Mouse (Mus musculus): ENCODE measurements around the gene Slc39a11. TPM values are rescaled to one million over a fixed set of nuclear protein-coding genes. Genes with fewer than 3 reads are reported as not detected.

Gene Slc39a11
- polyA plus RNA-seq, 1 experiment from 2014 or later: 21.8 TPM

DNA sequence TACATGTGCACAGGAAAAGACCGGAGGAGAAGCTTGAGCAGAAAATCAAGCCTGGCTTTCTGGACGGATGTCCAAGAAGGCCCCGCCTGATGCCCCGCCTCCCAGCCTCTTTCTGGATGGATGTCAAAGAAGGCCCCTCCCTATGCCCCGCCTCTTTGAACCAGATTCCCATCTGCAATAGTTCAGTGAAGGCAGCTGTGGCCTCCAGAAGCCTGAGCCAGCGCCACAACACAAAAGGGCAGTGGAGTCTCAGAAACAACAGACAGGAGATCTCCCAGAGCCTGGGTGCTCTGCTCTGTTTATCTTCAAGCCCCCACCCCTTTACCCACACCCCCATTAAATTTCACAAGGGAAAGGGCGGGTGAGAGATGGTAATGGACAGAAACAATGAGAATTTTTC, 218.7 kb downstream of the Slc39a11 start:
- TF ChIP-seq CTCF (IDR thresholded peaks at IDR 0.05; ENCODE audit: low read depth): no peak
- Histone ChIP-seq H3K9me3 (ENCODE audit: low read depth, low read length) (no peaks in the 10 kb centered on the region; the same call in 1 of the 2 replicates), H3K9ac (no peak overlapping the region), H3K4me1 (ENCODE audit: insufficient read depth) (peaks cover 2% of the 10 kb centered on the region; the same call in 1 of the 2 replicates), H3K27me3 (ENCODE audit: insufficient read depth, low read length) (no peaks in the 10 kb centered on the region), H3K4me2 (no peak overlapping the region), H3K36me3 (ENCODE audit: insufficient read depth) (no peaks in the 10 kb centered on the region), H3K27ac (ENCODE audit: low read depth) (peak overlapping the region; percentile 54; the same call in 1 of the 2 replicates), H3K4me3 (ENCODE audit: low read depth, low read length) (no peak overlapping the region)
- ATAC-seq (ENCODE audit: insufficient read depth): peak; percentile 43; the same call in 1 of the 2 replicates
- peak; percentile 77 for DNase-seq
- WGBS: 59% methylated on average over 7 of the region's 7 CpGs

DNA sequence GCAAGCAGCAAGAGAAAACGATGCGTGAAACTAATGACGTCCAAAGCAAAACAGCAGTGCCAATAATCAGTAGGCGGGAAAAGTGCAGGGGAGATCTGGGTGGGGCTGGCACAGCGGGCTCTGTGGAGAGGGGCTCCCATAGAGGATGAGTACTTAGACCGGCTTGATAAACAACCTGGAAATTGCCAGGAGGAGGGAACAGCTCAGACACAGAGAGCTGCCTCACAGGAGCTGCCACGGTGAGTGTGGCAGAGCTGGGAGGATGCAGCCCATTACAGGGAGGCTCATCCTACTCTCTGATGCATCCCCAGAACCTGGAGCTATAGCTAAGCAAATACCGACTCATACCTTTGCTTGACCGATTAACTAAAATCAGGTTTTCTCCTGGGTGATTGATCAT, 224.0 kb downstream of the Slc39a11 start:
- H3K4me2 ChIP-seq: no peak overlapping the region
- ATAC-seq (ENCODE audit: insufficient read depth): no peak
- 53% methylated on average over 9 of the region's 9 CpGs for WGBS

DNA sequence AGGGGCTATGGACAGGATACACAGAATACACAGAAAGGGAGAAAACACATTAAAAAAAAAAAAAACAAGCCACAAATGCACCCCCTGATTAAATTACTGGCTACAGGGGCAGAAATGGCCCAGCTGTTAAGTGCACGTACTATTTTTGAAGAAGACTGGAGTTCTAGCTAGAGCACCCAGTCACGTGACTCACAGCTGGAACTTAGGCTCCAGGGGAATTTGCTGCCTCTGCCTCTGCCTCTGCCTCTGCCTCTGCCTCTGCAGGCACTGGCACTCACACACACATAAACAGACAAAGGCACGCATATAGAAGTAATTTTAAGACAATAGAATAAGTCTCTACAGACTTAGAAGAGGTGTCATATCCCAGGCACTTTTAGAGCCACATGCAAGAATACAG, 224.4 kb downstream of the Slc39a11 start:
- Histone ChIP-seq H3K9me3 (ENCODE audit: low read depth, low read length) (no peaks in the 10 kb centered on the region), H3K4me2 (no peak overlapping the region), H3K27me3 (ENCODE audit: insufficient read depth, low read length) (no peaks in the 10 kb centered on the region), H3K4me1 (ENCODE audit: insufficient read depth) (no peaks in the 10 kb centered on the region), H3K9ac (no peak overlapping the region), H3K4me3 (ENCODE audit: low read depth, low read length) (no peak overlapping the region), H3K27ac (ENCODE audit: low read depth) (no peak overlapping the region), H3K36me3 (ENCODE audit: insufficient read depth) (no peaks in the 10 kb centered on the region)
- TF ChIP-seq CTCF (IDR thresholded peaks at IDR 0.05; ENCODE audit: low read depth): no peak
- ATAC-seq (ENCODE audit: insufficient read depth) (no peak), DNase-seq (no peak)
- 58% methylated on average over 3 of the region's 3 CpGs for WGBS

More for the DNA sequence above, 224.0 kb downstream of the Slc39a11 start:
- no peak for DNase-seq
- Histone ChIP-seq H3K4me1 (ENCODE audit: insufficient read depth) (no peaks in the 10 kb centered on the region), H3K9ac (no peak overlapping the region), H3K4me3 (ENCODE audit: low read depth, low read length) (no peak overlapping the region), H3K27ac (ENCODE audit: low read depth) (no peak overlapping the region), H3K27me3 (ENCODE audit: insufficient read depth, low read length) (no peaks in the 10 kb centered on the region), H3K36me3 (ENCODE audit: insufficient read depth) (no peaks in the 10 kb centered on the region), H3K9me3 (ENCODE audit: low read depth, low read length) (no peaks in the 10 kb centered on the region)
- TF ChIP-seq CTCF (IDR thresholded peaks at IDR 0.05; ENCODE audit: low read depth): no peak

DNA sequence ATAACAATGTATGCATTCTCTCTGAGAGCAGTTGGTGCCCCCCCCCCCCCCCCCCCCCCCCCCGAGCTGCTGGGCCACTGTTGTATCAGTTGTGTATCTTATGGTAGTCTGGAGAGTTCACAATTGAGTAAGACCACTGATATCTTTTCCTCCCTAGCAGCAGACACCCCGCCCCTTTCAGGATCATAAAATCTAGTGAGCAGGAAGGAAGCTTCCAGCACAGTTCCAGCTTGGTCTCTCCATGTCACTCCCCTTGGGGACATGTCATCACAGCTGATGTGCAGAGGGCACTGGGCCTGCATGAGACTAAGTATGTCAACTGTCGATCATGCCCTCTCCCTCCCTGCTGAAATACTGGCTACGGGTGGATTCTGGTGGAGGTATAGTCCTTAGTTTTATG, 225.1 kb downstream of the Slc39a11 start:
- no peak for TF ChIP-seq CTCF (IDR thresholded peaks at IDR 0.05; ENCODE audit: low read depth)
- Histone ChIP-seq H3K27me3 (ENCODE audit: insufficient read depth, low read length) (no peaks in the 10 kb centered on the region), H3K9ac (no peak overlapping the region), H3K36me3 (ENCODE audit: insufficient read depth) (no peaks in the 10 kb centered on the region), H3K4me3 (ENCODE audit: low read depth, low read length) (no peak overlapping the region), H3K27ac (ENCODE audit: low read depth) (no peak overlapping the region), H3K9me3 (ENCODE audit: low read depth, low read length) (no peaks in the 10 kb centered on the region), H3K4me2 (no peak overlapping the region), H3K4me1 (ENCODE audit: insufficient read depth) (no peaks in the 10 kb centered on the region)
- 78% methylated on average over 3 of the region's 4 CpGs for WGBS
- ATAC-seq (ENCODE audit: insufficient read depth): no peak
- no peak for DNase-seq

DNA sequence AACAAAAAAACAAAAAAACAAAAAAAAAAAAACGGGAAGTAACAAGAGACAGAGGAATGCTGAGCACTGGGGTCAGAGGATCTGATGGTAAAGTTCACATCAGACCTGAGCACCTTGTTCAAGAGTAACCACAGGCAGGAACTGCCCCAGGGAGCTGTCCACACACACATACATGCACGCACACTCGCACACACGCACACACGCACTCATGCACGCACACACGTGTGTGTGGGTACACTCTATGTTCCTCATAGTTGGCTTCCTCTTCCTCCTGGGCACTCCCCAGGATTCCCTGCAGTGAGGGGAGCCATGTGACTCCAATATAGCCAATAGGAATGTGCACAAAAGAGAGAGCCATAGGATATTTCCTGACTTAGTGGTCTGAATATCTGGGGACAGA, 227.3 kb downstream of the Slc39a11 start:
- no peak for DNase-seq
- Histone ChIP-seq H3K9ac (no peak overlapping the region), H3K4me3 (ENCODE audit: low read depth, low read length) (no peak overlapping the region), H3K27me3 (ENCODE audit: insufficient read depth, low read length) (no peaks in the 10 kb centered on the region), H3K27ac (ENCODE audit: low read depth) (no peak overlapping the region), H3K36me3 (ENCODE audit: insufficient read depth) (no peaks in the 10 kb centered on the region), H3K9me3 (ENCODE audit: low read depth, low read length) (no peaks in the 10 kb centered on the region), H3K4me2 (no peak overlapping the region), H3K4me1 (ENCODE audit: insufficient read depth) (no peaks in the 10 kb centered on the region)
- no peak for TF ChIP-seq CTCF (IDR thresholded peaks at IDR 0.05; ENCODE audit: low read depth)
- WGBS: 95% methylated on average over 7 of the region's 7 CpGs
- ATAC-seq (ENCODE audit: insufficient read depth): no peak

DNA sequence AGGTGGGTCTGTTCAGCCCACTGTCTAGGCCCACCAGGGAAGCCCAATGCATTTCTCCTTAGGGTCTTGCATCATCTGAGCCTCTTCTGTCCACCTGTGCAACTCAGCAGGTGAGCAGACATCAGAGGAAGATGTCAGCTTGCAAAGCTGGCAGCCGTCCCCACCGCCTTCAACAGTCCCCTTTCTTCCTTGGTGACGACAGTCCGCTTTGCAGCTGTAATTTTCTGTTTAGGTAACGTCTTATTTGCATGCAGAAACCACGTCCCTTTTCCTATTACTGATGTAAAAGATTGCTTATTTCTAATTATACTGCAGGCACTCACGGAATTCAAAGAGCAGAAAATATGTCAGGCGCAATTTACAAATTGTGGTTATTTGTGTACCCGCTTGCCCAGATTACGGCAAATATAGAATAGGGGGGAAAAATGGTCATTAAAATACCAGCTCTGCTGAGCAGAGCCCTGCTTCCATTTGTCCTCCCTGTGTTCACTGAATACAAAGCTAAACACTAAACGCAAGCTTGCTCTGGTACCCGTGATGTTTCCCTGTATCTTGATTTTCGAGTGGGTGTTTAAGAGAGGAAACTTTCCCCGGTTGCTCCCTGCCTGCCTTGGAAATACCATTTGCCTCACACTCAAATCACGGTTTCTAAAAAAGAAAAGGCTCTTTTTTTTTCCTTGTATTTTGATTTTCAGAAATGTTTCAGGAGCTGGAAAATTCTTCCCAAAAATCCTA, 230.8 kb downstream of the Slc39a11 start:
- no peak overlapping the region for H3K4me2 ChIP-seq
- no peaks in the 10 kb centered on the region for H3K36me3 ChIP-seq (ENCODE audit: insufficient read depth)
- H3K9me3 ChIP-seq (ENCODE audit: low read depth, low read length): no peaks in the 10 kb centered on the region
- DNase-seq (no peak), ATAC-seq (ENCODE audit: insufficient read depth) (no peak)
- no peak overlapping the region for H3K27ac ChIP-seq (ENCODE audit: low read depth)
- no peaks in the 10 kb centered on the region for H3K27me3 ChIP-seq (ENCODE audit: insufficient read depth, low read length)
- H3K9ac ChIP-seq: no peak overlapping the region
- no peak overlapping the region for H3K4me3 ChIP-seq (ENCODE audit: low read depth, low read length)
- H3K4me1 ChIP-seq (ENCODE audit: insufficient read depth): no peaks in the 10 kb centered on the region
- no peak for TF ChIP-seq CTCF (IDR thresholded peaks at IDR 0.05; ENCODE audit: low read depth)
- 70% methylated on average over 15 of the region's 15 CpGs for WGBS

DNA sequence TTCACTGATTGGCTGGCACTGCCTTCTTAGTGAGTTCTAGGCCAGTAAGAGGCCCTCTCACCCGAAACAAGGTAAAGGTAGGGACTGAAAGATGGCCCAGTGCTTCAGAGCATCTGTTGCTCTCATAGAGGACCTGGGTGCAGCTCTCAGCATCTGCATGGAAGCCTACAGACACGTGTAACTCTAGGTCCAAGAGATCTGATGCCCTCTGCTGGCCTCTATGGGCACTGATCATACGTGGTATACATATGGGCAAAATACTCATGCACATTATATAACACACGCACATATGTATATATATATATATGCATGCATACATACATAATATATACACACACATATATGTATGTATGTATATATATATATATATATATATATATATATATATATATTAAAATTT, 231.9 kb downstream of the Slc39a11 start:
- Histone ChIP-seq H3K27me3 (ENCODE audit: insufficient read depth, low read length) (no peaks in the 10 kb centered on the region), H3K4me3 (ENCODE audit: low read depth, low read length) (no peak overlapping the region), H3K36me3 (ENCODE audit: insufficient read depth) (no peaks in the 10 kb centered on the region), H3K27ac (ENCODE audit: low read depth) (no peak overlapping the region), H3K4me2 (no peak overlapping the region), H3K9ac (no peak overlapping the region), H3K9me3 (ENCODE audit: low read depth, low read length) (no peaks in the 10 kb centered on the region), H3K4me1 (ENCODE audit: insufficient read depth) (no peaks in the 10 kb centered on the region)
- ATAC-seq (ENCODE audit: insufficient read depth) (no peak), DNase-seq (no peak)
- 87% methylated on average over 4 of the region's 4 CpGs for WGBS
- no peak; the same call in 1 of the 2 replicates for TF ChIP-seq CTCF (IDR thresholded peaks at IDR 0.05; ENCODE audit: low read depth)

Measured in lung, embryonic 14.5 days (tissue).